Mouse (Mus musculus) fat pad, adult 2 months (tissue): ENCODE measurements around the gene Fxyd2.

Source experiments
- DNase-seq: peaks from one replicate; pipeline ENCODE4 v3.0.0-alpha.2; 2011; ENCODE audit warnings: low read depth, low spot score; ENCODE audit errors: extremely low read depth

Fxyd2 gene

GRCm38 (mm10) chr9:45422761-45423298 is 23.4 kb downstream of the Fxyd2 start:
- DNase-seq = no peak

GRCm38 (mm10) chr9:45426456-45426855 is 27.0 kb downstream of the Fxyd2 start, which contains the start of gene Dscaml1:
Gene Dscaml1 (plus strand): TSS chr9:45426628.
- no peak for DNase-seq

- DNase-seq = no peak
Measured at GRCm38 (mm10) chr9:45429392-45429791, 29.9 kb downstream of the Fxyd2 start.

- no peak for DNase-seq
Measured at GRCm38 (mm10) chr9:45429951-45430697, 30.7 kb downstream of the Fxyd2 start.

GRCm38 (mm10) chr9:45430698-45430959 is 31.2 kb downstream of the Fxyd2 start:
- DNase-seq = no peak

- DNase-seq = no peak
Measured at GRCm38 (mm10) chr9:45431150-45431549, 31.7 kb downstream of the Fxyd2 start.

GRCm38 (mm10) chr9:45432639-45433038 is 33.2 kb downstream of the Fxyd2 start:
- DNase-seq = no peak

GRCm38 (mm10) chr9:45433119-45433518 is 33.6 kb downstream of the Fxyd2 start:
- DNase-seq = no peak

- no peak for DNase-seq
Measured at GRCm38 (mm10) chr9:45434171-45434570, 34.7 kb downstream of the Fxyd2 start.

GRCm38 (mm10) chr9:45439025-45439424 is 39.6 kb downstream of the Fxyd2 start:
- DNase-seq = peak; percentile 25

- DNase-seq = peak; percentile 66
Measured at GRCm38 (mm10) chr9:45440083-45440784, 40.8 kb downstream of the Fxyd2 start.

- no peak for DNase-seq
Measured at GRCm38 (mm10) chr9:45444251-45444798, 44.9 kb downstream of the Fxyd2 start.

GRCm38 (mm10) chr9:45449658-45450057 is 50.2 kb downstream of the Fxyd2 start:
- no peak for DNase-seq

- no peak for DNase-seq
Measured at GRCm38 (mm10) chr9:45451346-45451745, 51.9 kb downstream of the Fxyd2 start.

GRCm38 (mm10) chr9:45454032-45454431 is 54.6 kb downstream of the Fxyd2 start:
- DNase-seq = no peak

GRCm38 (mm10) chr9:45454889-45455610 is 55.6 kb downstream of the Fxyd2 start:
- no peak for DNase-seq

GRCm38 (mm10) chr9:45457200-45457599 is 57.7 kb downstream of the Fxyd2 start:
- DNase-seq = no peak

GRCm38 (mm10) chr9:45458363-45458762 is 58.9 kb downstream of the Fxyd2 start:
- DNase-seq = no peak
